Mouse (Mus musculus) limb, embryonic 15.5 days (tissue): Measurements from ENCODE around the gene Xpnpep2. TPM values are rescaled to one million over a fixed set of nuclear protein-coding genes. Genes with fewer than 3 reads are reported as not detected.

Source experiments
- polyA plus RNA-seq: library from polyadenylated mRNA; unstranded; fragments of >200 nt; fragmentation: Nextera tagmentation; extraction: Ambion mirVana; gene quantifications from 2 replicates; pipeline ENCODE4 v1.2.1, GENCODE M21; 2015

Xpnpep2 gene
- polyA plus RNA-seq, 1 experiment from 2014 or later, result 5.7 TPM

Other genes with a start within 250 kb of the Xpnpep2 start
- gene Smarca1, start 215.8 kb upstream of the Xpnpep2 start, polyA plus RNA-seq, result 32.5 and 37.9 TPM in 2 replicates
- gene Ocrl, start 196.3 kb upstream of the Xpnpep2 start, polyA plus RNA-seq, result 18.4 and 20.0 TPM in 2 replicates
- 11.6 and 12.1 TPM in 2 replicates for gene Apln, start 73.9 kb upstream of the Xpnpep2 start, polyA plus RNA-seq
- 4.0 and 4.1 TPM in 2 replicates for gene Sash3, start 37.7 kb downstream of the Xpnpep2 start, polyA plus RNA-seq
- 6.3 and 7.0 TPM in 2 replicates for gene Zdhhc9, start 100.2 kb downstream of the Xpnpep2 start, polyA plus RNA-seq
- gene Utp14a, start 148.1 kb downstream of the Xpnpep2 start, polyA plus RNA-seq, result 17.0 and 18.5 TPM in 2 replicates
- 5.3 and 5.9 TPM in 2 replicates for gene Bcorl1, start 232.6 kb downstream of the Xpnpep2 start, polyA plus RNA-seq